Mouse (Mus musculus): ENCODE data around the gene Gpr33. TPM values are rescaled to one million over a fixed set of nuclear protein-coding genes. Genes with fewer than 3 reads are reported as not detected.
A peak's percentile ranks its signal among the peaks of the same experiment; 100 is the strongest.

Gpr33 gene
- total RNA-seq, 1 experiment: not detected

DNA sequence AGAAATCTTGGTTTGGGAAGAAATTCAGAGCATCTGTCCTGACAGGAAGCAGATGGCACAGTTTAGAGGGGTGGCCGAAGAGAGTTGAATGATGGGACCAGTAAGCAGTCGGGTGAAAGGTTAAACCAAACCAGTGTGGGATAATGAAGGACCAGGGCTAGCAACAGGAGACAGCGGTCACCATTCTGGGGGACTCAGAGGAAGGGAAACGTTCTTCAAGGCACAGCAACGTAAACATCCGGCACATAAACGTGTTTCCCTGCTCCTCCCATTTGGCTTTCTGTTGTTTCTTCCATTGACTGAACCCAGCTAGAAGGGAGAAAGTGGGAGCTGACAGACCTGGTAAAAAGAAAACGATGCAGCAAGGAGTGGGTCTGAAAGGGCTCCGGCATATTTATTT is 14.6 kb downstream of the Gpr33 start:
- Histone ChIP-seq H3K9ac (ENCODE audit: insufficient read depth, low read depth, low read length, poor library complexity, severe bottlenecking) (no peak overlapping the region), H3K4me1 (ENCODE audit: control insufficient read depth in 2 of 2, insufficient read depth in 2 of 2, low read length in 2 of 2, poor library complexity in 1 of 2) (no peaks in the 10 kb centered on the region), H3K9me3 (ENCODE audit: control insufficient read depth, insufficient read depth, low read depth, low read length) (no peaks in the 10 kb centered on the region), H3K27ac (ENCODE audit: insufficient read depth, low read depth, low read length, poor library complexity, severe bottlenecking) (no peak overlapping the region), H3K4me3 (ENCODE audit: insufficient read depth in 1 of 2, low read depth in 1 of 2, low read length in 2 of 2, poor library complexity in 1 of 2, severe bottlenecking in 1 of 2) (no peak overlapping the region), H3K36me3 (ENCODE audit: control insufficient read depth, insufficient read depth, low read length, poor library complexity, severe bottlenecking) (no peaks in the 10 kb centered on the region)
- no peak for DNase-seq (ENCODE audit: low read depth, low spot score)
- TF ChIP-seq ZC3H11A (IDR thresholded peaks at IDR 0.05; ENCODE audit: borderline replicate concordance, low read depth, low read length) (no peak), MAFK (IDR thresholded peaks at IDR 0.05; ENCODE audit: insufficient read depth, low read depth, low read length) (no peak), HCFC1 (IDR thresholded peaks at IDR 0.05; ENCODE audit: borderline replicate concordance, insufficient read depth, low read length) (no peak), CHD2 (IDR thresholded peaks at IDR 0.05; ENCODE audit: low read depth, low read length) (no peak), ZNF384 (IDR thresholded peaks at IDR 0.05; ENCODE audit: low read depth, low read length) (no peak)
- in situ Hi-C loops (cut with MboI; ENCODE audit: low sequenced_read_pairs in 2 of 2, unreplicated experiment in 2 of 2): no loop called here

DNA sequence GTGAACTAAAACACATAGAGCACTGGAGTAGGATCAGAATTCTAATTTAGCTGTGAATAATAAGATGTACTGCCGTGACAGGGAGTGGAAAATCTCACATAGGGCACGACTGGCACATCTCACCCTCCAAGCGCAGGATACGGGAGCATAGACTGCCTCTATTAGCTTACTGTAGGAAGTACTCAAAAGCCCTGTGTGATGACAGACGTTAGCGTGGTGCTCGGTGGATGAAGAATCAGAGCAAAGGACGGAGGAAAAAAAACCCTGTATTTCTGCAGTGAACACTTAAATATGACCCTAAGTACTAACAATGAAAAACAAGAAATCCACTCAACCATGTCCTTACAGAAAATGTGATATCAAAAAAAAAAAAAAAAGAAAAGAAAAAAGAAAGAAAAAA is 15.7 kb downstream of the Gpr33 start:
- H3K27ac ChIP-seq (ENCODE audit: insufficient read depth, low read depth, low read length, poor library complexity, severe bottlenecking): no peak overlapping the region
- TF ChIP-seq ZNF384 (IDR thresholded peaks at IDR 0.05; ENCODE audit: low read depth, low read length): no peak
- TF ChIP-seq HCFC1 (IDR thresholded peaks at IDR 0.05; ENCODE audit: borderline replicate concordance, insufficient read depth, low read length): no peak
- TF ChIP-seq ZC3H11A (IDR thresholded peaks at IDR 0.05; ENCODE audit: borderline replicate concordance, low read depth, low read length): no peak
- no peak for TF ChIP-seq MAFK (IDR thresholded peaks at IDR 0.05; ENCODE audit: insufficient read depth, low read depth, low read length)
- no peak for TF ChIP-seq CHD2 (IDR thresholded peaks at IDR 0.05; ENCODE audit: low read depth, low read length)
- no peaks in the 10 kb centered on the region for H3K9me3 ChIP-seq (ENCODE audit: control insufficient read depth, insufficient read depth, low read depth, low read length)
- no peak for DNase-seq (ENCODE audit: low read depth, low spot score)
- no peak overlapping the region for H3K4me3 ChIP-seq (ENCODE audit: insufficient read depth in 1 of 2, low read depth in 1 of 2, low read length in 2 of 2, poor library complexity in 1 of 2, severe bottlenecking in 1 of 2)
- no peaks in the 10 kb centered on the region for H3K4me1 ChIP-seq (ENCODE audit: control insufficient read depth in 2 of 2, insufficient read depth in 2 of 2, low read length in 2 of 2, poor library complexity in 1 of 2)
- H3K9ac ChIP-seq (ENCODE audit: insufficient read depth, low read depth, low read length, poor library complexity, severe bottlenecking): no peak overlapping the region
- in situ Hi-C loops (cut with MboI; ENCODE audit: low sequenced_read_pairs in 2 of 2, unreplicated experiment in 2 of 2): no loop called here
- H3K36me3 ChIP-seq (ENCODE audit: control insufficient read depth, insufficient read depth, low read length, poor library complexity, severe bottlenecking): no peaks in the 10 kb centered on the region

DNA sequence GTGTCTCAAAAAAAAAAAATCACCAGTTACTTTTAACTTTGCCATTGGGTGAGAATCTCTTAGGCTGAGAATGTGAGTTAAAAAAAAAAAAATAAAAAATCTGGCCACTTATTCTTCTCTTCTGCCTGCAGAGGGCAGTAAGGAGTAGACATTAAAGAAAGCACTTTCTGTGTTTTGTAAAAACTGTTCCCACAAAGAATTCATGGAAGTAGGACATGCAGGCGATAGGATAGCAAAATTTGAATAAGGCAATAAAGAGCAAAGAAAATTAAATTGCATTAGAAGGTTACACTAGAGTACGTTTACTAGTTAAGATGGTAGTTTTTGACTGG is 17.3 kb downstream of the Gpr33 start:
- H3K36me3 ChIP-seq (ENCODE audit: control insufficient read depth, insufficient read depth, low read length, poor library complexity, severe bottlenecking): no peaks in the 10 kb centered on the region
- in situ Hi-C loops (cut with MboI; ENCODE audit: low sequenced_read_pairs in 2 of 2, unreplicated experiment in 2 of 2): no loop called here
- peak; percentile 39 for DNase-seq (ENCODE audit: low read depth, low spot score)
- no peak overlapping the region for H3K4me3 ChIP-seq (ENCODE audit: insufficient read depth in 1 of 2, low read depth in 1 of 2, low read length in 2 of 2, poor library complexity in 1 of 2, severe bottlenecking in 1 of 2)
- H3K9me3 ChIP-seq (ENCODE audit: control insufficient read depth, insufficient read depth, low read depth, low read length): no peaks in the 10 kb centered on the region
- no peaks in the 10 kb centered on the region for H3K4me1 ChIP-seq (ENCODE audit: control insufficient read depth in 2 of 2, insufficient read depth in 2 of 2, low read length in 2 of 2, poor library complexity in 1 of 2)
- H3K27ac ChIP-seq (ENCODE audit: insufficient read depth, low read depth, low read length, poor library complexity, severe bottlenecking): no peak overlapping the region
- TF ChIP-seq CHD2 (IDR thresholded peaks at IDR 0.05; ENCODE audit: low read depth, low read length) (no peak), ZNF384 (IDR thresholded peaks at IDR 0.05; ENCODE audit: low read depth, low read length) (peak; percentile 79)
- H3K9ac ChIP-seq (ENCODE audit: insufficient read depth, low read depth, low read length, poor library complexity, severe bottlenecking): no peak overlapping the region

DNA sequence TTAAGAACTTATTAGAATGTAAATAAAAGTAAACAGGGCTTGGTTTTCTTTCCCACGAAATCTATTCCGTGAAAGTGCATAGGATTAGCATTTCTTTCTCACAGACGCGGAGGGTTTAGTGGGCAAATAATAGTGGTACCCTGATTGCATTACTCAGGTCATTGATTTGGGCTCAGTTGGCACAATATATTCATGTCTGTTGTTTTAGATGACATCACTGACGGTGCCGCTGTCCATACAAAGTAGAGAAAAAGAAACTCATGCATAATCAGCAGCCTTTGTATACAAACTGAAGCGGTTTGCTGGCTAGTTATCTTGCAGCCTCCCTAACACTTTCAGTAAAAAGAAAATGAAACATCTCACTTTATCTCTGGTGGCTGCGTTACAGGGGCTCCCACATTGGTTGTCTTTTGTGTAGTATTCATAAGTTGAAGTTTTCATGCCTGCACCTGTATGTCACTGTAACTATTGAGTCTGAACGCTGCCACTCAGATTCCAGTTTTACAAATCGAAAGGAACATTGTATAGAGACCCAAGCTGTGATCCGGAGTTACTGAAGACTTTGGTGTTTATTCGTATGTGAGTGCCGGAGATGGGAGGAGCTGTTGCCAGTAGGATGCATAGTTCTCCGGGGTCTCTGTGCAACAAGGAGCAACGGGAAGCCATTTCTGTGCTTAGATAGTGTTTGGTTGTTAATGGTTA is 17.8 kb downstream of the Gpr33 start:
- Histone ChIP-seq H3K4me3 (ENCODE audit: insufficient read depth in 1 of 2, low read depth in 1 of 2, low read length in 2 of 2, poor library complexity in 1 of 2, severe bottlenecking in 1 of 2) (no peak overlapping the region), H3K36me3 (ENCODE audit: control insufficient read depth, insufficient read depth, low read length, poor library complexity, severe bottlenecking) (no peaks in the 10 kb centered on the region), H3K27ac (ENCODE audit: insufficient read depth, low read depth, low read length, poor library complexity, severe bottlenecking) (no peak overlapping the region), H3K9ac (ENCODE audit: insufficient read depth, low read depth, low read length, poor library complexity, severe bottlenecking) (no peak overlapping the region), H3K4me1 (ENCODE audit: control insufficient read depth in 2 of 2, insufficient read depth in 2 of 2, low read length in 2 of 2, poor library complexity in 1 of 2) (0 out of 4 replicates have a peak, but pooled peaks cover 0 to 3% of the 10 kb centered on the region in 2 experiments), H3K9me3 (ENCODE audit: control insufficient read depth, insufficient read depth, low read depth, low read length) (no peaks in the 10 kb centered on the region)
- DNase-seq (ENCODE audit: low read depth, low spot score): no peak
- no peak for TF ChIP-seq ZC3H11A (IDR thresholded peaks at IDR 0.05; ENCODE audit: borderline replicate concordance, low read depth, low read length)
- in situ Hi-C loops (cut with MboI; ENCODE audit: low sequenced_read_pairs in 2 of 2, unreplicated experiment in 2 of 2): no loop called here

DNA sequence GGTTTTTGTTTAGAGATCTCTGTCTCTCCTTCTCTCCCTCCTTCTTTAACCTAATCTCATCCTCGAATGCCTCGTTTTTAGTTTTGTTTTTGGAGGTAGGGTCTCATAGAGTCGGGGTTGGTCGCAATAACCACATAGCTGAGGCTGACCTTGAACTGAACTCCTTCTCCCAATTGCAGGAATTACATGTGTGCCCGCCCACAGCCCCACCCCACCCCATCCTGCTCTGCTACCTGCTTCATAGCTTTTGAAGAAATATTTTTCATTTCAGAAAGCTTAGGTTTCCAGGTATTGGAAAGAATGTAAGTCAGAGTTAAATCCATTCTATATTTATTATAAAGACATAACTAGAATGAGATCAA is 21.2 kb downstream of the Gpr33 start:
- in situ Hi-C loops (cut with MboI; ENCODE audit: low sequenced_read_pairs in 2 of 2, unreplicated experiment in 2 of 2): no loop called here
- H3K9ac ChIP-seq (ENCODE audit: insufficient read depth, low read depth, low read length, poor library complexity, severe bottlenecking): no peak overlapping the region

More for the DNA sequence above, 21.2 kb downstream of the Gpr33 start:
- Histone ChIP-seq H3K36me3 (ENCODE audit: control insufficient read depth, insufficient read depth, low read length, poor library complexity, severe bottlenecking) (peaks cover 3% of the 10 kb centered on the region; the same call in 1 of the 2 replicates), H3K4me3 (ENCODE audit: insufficient read depth in 1 of 2, low read depth in 1 of 2, low read length in 2 of 2, poor library complexity in 1 of 2, severe bottlenecking in 1 of 2) (peak overlapping the region; percentile 86 to 97; a peak in 2 of 4 replicates), H3K4me1 (ENCODE audit: control insufficient read depth in 2 of 2, insufficient read depth in 2 of 2, low read length in 2 of 2, poor library complexity in 1 of 2) (0 out of 4 replicates have a peak, but pooled peaks cover 0 to 4% of the 10 kb centered on the region in 2 experiments), H3K27ac (ENCODE audit: insufficient read depth, low read depth, low read length, poor library complexity, severe bottlenecking) (no peak overlapping the region), H3K9me3 (ENCODE audit: control insufficient read depth, insufficient read depth, low read depth, low read length) (no peaks in the 10 kb centered on the region)
- no peak for DNase-seq (ENCODE audit: low read depth, low spot score)
- TF ChIP-seq HCFC1 (IDR thresholded peaks at IDR 0.05; ENCODE audit: borderline replicate concordance, insufficient read depth, low read length) (no peak), ZNF384 (IDR thresholded peaks at IDR 0.05; ENCODE audit: low read depth, low read length) (no peak), MAFK (IDR thresholded peaks at IDR 0.05; ENCODE audit: insufficient read depth, low read depth, low read length) (no peak), ZC3H11A (IDR thresholded peaks at IDR 0.05; ENCODE audit: borderline replicate concordance, low read depth, low read length) (no peak), CHD2 (IDR thresholded peaks at IDR 0.05; ENCODE audit: low read depth, low read length) (no peak)

Measured in ES-E14 (cell line).